Mouse (Mus musculus) intestine, embryonic 16.5 days (tissue): ENCODE measurements around the gene Tmprss13. TPM values are rescaled to one million over a fixed set of nuclear protein-coding genes. Genes with fewer than 3 reads are reported as not detected.

ENCODE experiments used
- ATAC-seq: fragments of 200-750 bp; cut with Nextera tagmentation; 2 replicates; pipeline ENCODE4 v1.8.0; 2017; ENCODE audit warnings: moderate TSS enrichment, moderate library complexity
- H3K27ac ChIP-seq: fragments of 300-500 bp; sonication (generic); 2 replicates; pipeline ENCODE4 v1.5.1; 2014; ENCODE audit warnings: mild to moderate bottlenecking, low read length
- H3K27me3 ChIP-seq: fragments of 300-500 bp; sonication (generic); replicated peaks from 2 replicates; pipeline ENCODE4 v1.6.1; 2014; ENCODE audit warnings: low read length, control low read depth, mixed read lengths; ENCODE audit not compliant: control insufficient read depth, insufficient read depth
- H3K36me3 ChIP-seq: fragments of 300-500 bp; sonication (generic); 2 replicates; pipeline ENCODE4 v1.6.1; 2014; ENCODE audit warnings: low read length, control low read depth; ENCODE audit not compliant: control insufficient read depth, insufficient read depth
- H3K4me1 ChIP-seq: fragments of 300-500 bp; sonication (generic); 2 replicates; pipeline ENCODE4 v1.6.1; 2014; ENCODE audit warnings: low read length, control low read depth, mixed read lengths; ENCODE audit not compliant: control insufficient read depth, insufficient read depth
- H3K4me2 ChIP-seq: fragments of 300-500 bp; sonication (generic); 2 replicates; pipeline ENCODE4 v1.6.1; 2014; ENCODE audit warnings: low read depth, low read length, control low read depth
- H3K4me3 ChIP-seq: fragments of 300-500 bp; sonication (generic); 2 replicates; pipeline ENCODE4 v1.5.1; 2014; ENCODE audit warnings: mild to moderate bottlenecking, low read length
- H3K9ac ChIP-seq: fragments of 300-500 bp; sonication (generic); 2 replicates; pipeline ENCODE4 v1.6.1; 2014; ENCODE audit warnings: low read depth, low read length
- H3K9me3 ChIP-seq: fragments of 300-500 bp; sonication (generic); 2 replicates; pipeline ENCODE4 v1.6.1; 2016; ENCODE audit warnings: low read length, control low read depth; ENCODE audit not compliant: control insufficient read depth
- WGBS: fragments of 180-500 bp; shearing (Covaris S2); extraction: QIAGEN DNeasy Blood & Tissue Kit; methylation state at CpG from one replicate; pipeline ENCODE4 v1.1.7; 2014; 5-methylcytosine and 5-hydroxymethylcytosine counted together
- polyA plus RNA-seq: library from polyadenylated mRNA; unstranded; fragments of >200 nt; fragmentation: Nextera tagmentation; extraction: Ambion mirVana; gene quantifications from 2 replicates; pipeline ENCODE4 v1.2.1, GENCODE M21; 2015

The Tmprss13 gene
- polyA plus RNA-seq, result 0.21 and 0.51 TPM in 2 replicates

DNA sequence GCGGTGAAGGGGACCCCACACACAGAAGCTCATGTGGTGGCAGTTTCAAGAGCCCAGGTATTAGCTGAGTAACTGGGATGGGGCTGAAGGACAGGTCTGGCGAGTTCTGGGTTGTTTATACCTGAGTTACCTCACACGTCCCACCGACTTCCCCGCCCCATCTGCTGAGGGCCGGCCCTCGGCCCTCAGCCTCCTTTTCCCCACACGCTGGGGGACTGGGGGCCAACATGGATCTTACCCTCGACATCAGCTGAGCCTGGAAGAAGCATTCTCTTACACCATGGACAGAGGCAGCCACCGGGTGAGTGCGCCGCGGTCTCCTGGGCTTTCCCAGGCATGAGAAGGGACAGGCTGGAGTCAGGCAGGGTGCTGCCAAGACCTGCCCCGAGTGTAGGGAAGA, at the start of gene Tmprss13:
Gene Tmprss13, plus strand, starts transcription at position 246 of the 400 bp plus-strand sequence.
- no peak within 1 kb of the TSS for H3K4me2 ChIP-seq
- no peak within 1 kb of the TSS for H3K4me3 ChIP-seq
- H3K4me1 ChIP-seq, result peaks cover 9% of the 10 kb centered on the region
- H3K27me3 ChIP-seq, result no peaks in the 10 kb centered on the region; the same call in 1 of the 2 replicates
- no peak for ATAC-seq
- no peak within 1 kb of the TSS for H3K27ac ChIP-seq
- WGBS, result 17% methylated on average over 14 of the region's 14 CpGs
- no peak within 1 kb of the TSS for H3K9ac ChIP-seq
- H3K36me3 ChIP-seq, result no peaks in the 10 kb centered on the region
- no peaks in the 10 kb centered on the region for H3K9me3 ChIP-seq

- Histone ChIP-seq H3K4me3 (no peak overlapping the region), H3K36me3 (no peaks in the 10 kb centered on the region), H3K27me3 (peaks cover 24% of the 10 kb centered on the region), H3K4me1 (no peaks in the 10 kb centered on the region), H3K4me2 (no peak overlapping the region), H3K9me3 (no peaks in the 10 kb centered on the region), H3K27ac (no peak overlapping the region), H3K9ac (no peak overlapping the region)
- WGBS, result 42% methylated on average over 5 of the region's 5 CpGs
- ATAC-seq, result no peak
Observed at GRCm38 (mm10) chr9:45272213-45272612, 46.7 kb upstream of the Tmprss13 start.

GRCm38 (mm10) chr9:45274218-45274617, 44.7 kb upstream of the Tmprss13 start:
- Histone ChIP-seq H3K9ac (no peak overlapping the region), H3K4me3 (no peak overlapping the region), H3K36me3 (no peaks in the 10 kb centered on the region), H3K4me2 (no peak overlapping the region), H3K4me1 (no peaks in the 10 kb centered on the region), H3K9me3 (no peaks in the 10 kb centered on the region), H3K27ac (0 out of 2 replicates have a peak overlapping the region, but pooled peaks have one; percentile 9), H3K27me3 (peaks cover 9% of the 10 kb centered on the region; the same call in 1 of the 2 replicates)
- ATAC-seq, result no peak
- 81% methylated on average over 4 of the region's 4 CpGs for WGBS

DNA sequence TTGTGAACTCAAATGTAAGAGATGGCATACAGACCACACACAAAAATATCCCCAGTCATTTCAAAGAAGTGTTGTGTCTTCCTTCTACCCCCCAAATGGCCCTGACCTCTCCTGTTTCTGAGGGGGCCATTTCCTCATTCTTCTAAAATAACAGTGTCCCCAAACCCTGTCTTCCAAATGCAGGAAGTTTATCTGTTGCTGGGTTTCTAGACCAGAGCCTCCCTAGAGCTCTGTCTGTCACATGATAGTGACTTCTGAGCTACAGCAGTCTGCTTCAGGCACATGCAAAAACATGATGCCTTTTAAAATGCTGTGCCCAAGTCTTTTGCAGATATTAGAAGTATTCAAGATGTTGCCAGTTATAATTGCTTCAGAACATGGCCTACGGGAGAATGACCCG, 44.3 kb upstream of the Tmprss13 start:
- 89% methylated on average over 2 of the region's 2 CpGs for WGBS
- H3K27ac ChIP-seq, result no peak overlapping the region
- no peak overlapping the region for H3K4me2 ChIP-seq
- H3K36me3 ChIP-seq, result no peaks in the 10 kb centered on the region
- H3K9ac ChIP-seq, result no peak overlapping the region
- H3K27me3 ChIP-seq, result peaks cover 4% of the 10 kb centered on the region; the same call in 1 of the 2 replicates
- no peak for ATAC-seq
- H3K4me3 ChIP-seq, result no peak overlapping the region
- no peaks in the 10 kb centered on the region for H3K4me1 ChIP-seq
- H3K9me3 ChIP-seq, result no peaks in the 10 kb centered on the region

DNA sequence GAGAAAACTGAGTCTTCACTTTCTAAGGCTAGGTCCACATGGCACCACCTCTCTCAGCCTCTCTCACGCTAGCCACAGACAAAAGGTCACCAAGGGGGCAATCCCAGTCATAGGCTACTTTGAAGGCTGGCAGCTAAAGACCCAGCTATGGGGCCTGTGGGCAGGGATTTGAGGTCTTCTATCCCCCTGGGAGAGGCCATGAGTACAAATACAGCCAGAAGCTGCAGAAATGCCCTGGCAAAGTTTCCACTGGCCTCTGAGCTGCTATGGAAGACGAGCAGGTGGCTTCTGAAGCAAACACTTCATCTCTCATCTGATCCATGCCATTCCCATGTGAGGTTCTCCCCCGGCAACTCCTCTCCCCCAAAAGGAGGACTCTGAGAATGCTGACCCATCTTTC, 38.8 kb upstream of the Tmprss13 start:
- Histone ChIP-seq H3K27ac (no peak overlapping the region), H3K4me1 (no peaks in the 10 kb centered on the region), H3K9me3 (no peaks in the 10 kb centered on the region), H3K27me3 (no peaks in the 10 kb centered on the region), H3K4me2 (no peak overlapping the region), H3K4me3 (no peak overlapping the region), H3K36me3 (no peaks in the 10 kb centered on the region), H3K9ac (no peak overlapping the region)
- 79% methylated on average over 3 of the region's 3 CpGs for WGBS
- no peak for ATAC-seq

DNA sequence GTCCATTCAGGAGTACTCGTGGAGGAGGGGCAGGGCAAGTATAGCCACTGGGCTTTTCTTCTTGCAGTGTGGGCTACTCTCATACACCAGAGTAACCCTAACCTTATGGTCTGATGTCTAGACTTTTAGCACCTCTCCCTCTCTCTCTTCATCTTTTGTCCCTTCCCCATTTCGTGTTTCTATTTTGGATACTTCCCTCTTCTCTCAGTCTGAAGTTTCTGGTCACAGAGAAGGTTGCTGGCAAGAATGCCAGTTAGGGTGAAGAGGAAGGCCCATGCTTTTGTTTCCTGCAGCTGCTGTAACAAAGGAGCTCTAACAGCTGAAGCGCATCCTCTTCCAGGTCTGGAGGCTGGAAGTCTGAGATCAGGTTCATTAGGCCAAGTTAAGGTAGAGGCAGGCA, 38.0 kb upstream of the Tmprss13 start:
- WGBS, result 86% methylated on average over 3 of the region's 3 CpGs

GRCm38 (mm10) chr9:45282466-45282865, 36.4 kb upstream of the Tmprss13 start:
- no peaks in the 10 kb centered on the region for H3K9me3 ChIP-seq
- no peaks in the 10 kb centered on the region for H3K27me3 ChIP-seq
- H3K36me3 ChIP-seq, result no peaks in the 10 kb centered on the region
- no peaks in the 10 kb centered on the region for H3K4me1 ChIP-seq
- no peak overlapping the region for H3K4me3 ChIP-seq
- no peak overlapping the region for H3K27ac ChIP-seq
- no peak for ATAC-seq
- no peak overlapping the region for H3K4me2 ChIP-seq
- no peak overlapping the region for H3K9ac ChIP-seq
- 85% methylated on average over 5 of the region's 5 CpGs for WGBS

More for the DNA sequence above, 38.0 kb upstream of the Tmprss13 start:
- H3K4me3 ChIP-seq, result no peak overlapping the region
- no peaks in the 10 kb centered on the region for H3K4me1 ChIP-seq
- no peak overlapping the region for H3K4me2 ChIP-seq
- no peaks in the 10 kb centered on the region for H3K27me3 ChIP-seq
- H3K9ac ChIP-seq, result no peak overlapping the region
- H3K27ac ChIP-seq, result no peak overlapping the region
- no peaks in the 10 kb centered on the region for H3K9me3 ChIP-seq
- ATAC-seq, result no peak
- no peaks in the 10 kb centered on the region for H3K36me3 ChIP-seq

DNA sequence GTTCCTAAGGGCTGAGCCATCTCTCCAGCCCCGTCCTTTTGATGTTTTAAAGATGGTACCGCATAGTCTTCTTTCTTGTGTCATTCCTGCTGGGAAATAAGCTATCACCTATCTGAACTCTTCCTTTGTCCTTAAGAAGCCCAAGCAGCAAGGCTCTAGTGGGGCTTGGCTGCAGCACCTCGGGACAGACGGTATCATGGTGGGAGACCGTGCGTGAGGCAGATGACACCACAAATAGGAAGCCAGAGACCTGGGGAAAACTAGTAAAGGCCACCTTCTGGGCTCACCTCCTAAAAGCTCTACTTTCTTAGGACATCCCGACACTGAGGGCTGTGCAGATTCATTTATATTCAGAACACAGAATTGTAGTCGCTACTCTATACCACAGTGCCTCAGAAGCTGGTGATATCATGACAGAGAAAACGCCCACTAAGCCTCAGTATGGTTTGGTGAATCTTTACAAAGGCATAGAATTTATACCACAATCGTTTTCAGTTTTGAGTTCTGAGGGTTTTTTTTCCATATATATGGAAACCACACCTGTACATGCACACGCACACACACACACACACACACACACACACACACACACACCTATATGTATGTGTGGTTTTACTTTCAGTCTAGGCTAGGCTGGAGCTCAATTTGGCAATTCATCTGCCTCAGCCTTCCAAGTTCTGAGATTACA, 27.3 kb upstream of the Tmprss13 start:
- Histone ChIP-seq H3K27ac (no peak overlapping the region), H3K9ac (no peak overlapping the region), H3K4me2 (no peak overlapping the region), H3K4me3 (no peak overlapping the region), H3K4me1 (no peaks in the 10 kb centered on the region), H3K36me3 (no peaks in the 10 kb centered on the region), H3K27me3 (no peaks in the 10 kb centered on the region), H3K9me3 (no peaks in the 10 kb centered on the region)
- 88% methylated on average over 11 of the region's 11 CpGs for WGBS
- no peak for ATAC-seq

DNA sequence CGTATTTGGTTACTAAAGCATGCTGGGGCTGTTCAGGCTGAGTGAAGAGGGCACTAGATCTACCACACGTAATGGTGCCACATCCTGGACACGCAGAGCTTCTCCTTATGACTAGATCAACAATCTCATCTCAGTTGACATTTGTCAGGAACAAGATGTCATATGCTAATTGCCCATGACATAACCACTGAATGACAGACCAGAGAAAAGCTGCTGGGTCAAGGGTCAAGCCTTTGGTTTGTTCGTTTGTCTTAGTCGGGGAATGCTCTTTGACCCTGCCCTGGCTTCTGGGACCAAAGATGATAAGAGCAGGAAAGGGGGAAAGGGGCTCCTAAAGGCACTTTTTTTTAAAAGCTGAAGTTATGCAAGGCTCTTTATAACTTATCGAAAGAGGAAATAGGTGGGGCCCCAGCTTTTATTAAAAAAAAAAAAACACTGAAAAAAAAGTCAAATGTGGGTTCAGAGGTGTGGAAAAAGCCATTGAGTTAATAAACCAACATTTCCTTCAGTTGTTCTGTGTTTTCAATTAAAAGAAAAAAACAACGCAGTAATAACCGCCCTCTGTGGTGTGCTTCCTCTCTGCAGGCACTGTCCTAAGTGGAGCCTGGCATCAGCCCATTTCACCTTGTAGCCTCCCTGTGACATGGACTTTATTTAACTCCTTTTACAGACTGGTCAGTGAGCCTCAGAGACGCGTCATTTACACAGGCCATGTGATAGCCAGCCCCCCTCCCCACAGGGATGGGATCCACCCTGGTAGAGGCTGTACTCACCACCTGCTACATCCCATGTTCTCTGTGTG, 24.5 kb upstream of the Tmprss13 start:
- Histone ChIP-seq H3K27me3 (no peaks in the 10 kb centered on the region), H3K4me3 (no peak overlapping the region), H3K27ac (no peak overlapping the region), H3K4me2 (no peak overlapping the region), H3K9ac (no peak overlapping the region), H3K36me3 (no peaks in the 10 kb centered on the region), H3K9me3 (no peaks in the 10 kb centered on the region), H3K4me1 (no peaks in the 10 kb centered on the region)
- 0 out of 2 replicates have a peak, but pooled peaks have one; percentile 9 for ATAC-seq
- WGBS, result 36% methylated on average over 10 of the region's 10 CpGs
